Mouse (Mus musculus) spleen, adult 2 months (tissue): ENCODE data around the gene Serpinh1.

Experiments used
- CTCF ChIP-seq: fragments of 200-500 bp; IDR thresholded peaks from 2 replicates; pipeline ENCODE4 v1.5.1; 2011; ENCODE audit warnings: mild to moderate bottlenecking, inconsistent platforms; ENCODE audit not compliant: insufficient read depth, insufficient read length, insufficient replicate concordance; ENCODE audit errors: extremely low read depth
- POLR2A ChIP-seq: fragments of 200-500 bp; IDR thresholded peaks from 2 replicates; pipeline ENCODE4 v1.6.1; 2011; ENCODE audit warnings: low read depth, low read length, inconsistent platforms

GRCm38 (mm10) chr7:99392696-99393095 is 39.7 kb upstream of the Serpinh1 start:
- TF ChIP-seq CTCF = no peak
- TF ChIP-seq POLR2A = no peak
